Mouse (Mus musculus) embryonic facial prominence, embryonic 11.5 days (tissue): ENCODE measurements around the gene Prss40. TPM values are rescaled to one million over a fixed set of nuclear protein-coding genes. Genes with fewer than 3 reads are reported as not detected.
A peak's percentile ranks its signal among the peaks of the same experiment; 100 is the strongest.

Experiments
- ATAC-seq: fragments of 200-750 bp; cut with Nextera tagmentation; replicated peaks from 2 replicates; pipeline ENCODE4 v1.8.0; 2017; ENCODE audit warnings: low read depth; ENCODE audit not compliant: insufficient number of reproducible peaks, low FRiP score, low TSS enrichment
- DNase-seq: peaks from one replicate; pipeline ENCODE4 v3.0.0-alpha.2; 2015; ENCODE audit warnings: low spot score
- H3K27ac ChIP-seq: fragments of 300-500 bp; sonication (generic); replicated peaks from 2 replicates; pipeline ENCODE4 v1.5.1; 2014; ENCODE audit warnings: mild to moderate bottlenecking, low read depth, low read length, control low read depth
- H3K27me3 ChIP-seq: fragments of 300-500 bp; sonication (generic); 2 replicates; pipeline ENCODE4 v1.6.1; 2014; ENCODE audit warnings: mild to moderate bottlenecking, low read length, moderate library complexity, mixed read lengths; ENCODE audit not compliant: control insufficient read depth, insufficient read depth
- H3K36me3 ChIP-seq: fragments of 300-500 bp; sonication (generic); replicated peaks from 2 replicates; pipeline ENCODE4 v1.6.1; 2014; ENCODE audit warnings: low read depth, mild to moderate bottlenecking, low read length, moderate library complexity, mixed read lengths; ENCODE audit not compliant: control insufficient read depth, insufficient read depth
- H3K4me1 ChIP-seq: fragments of 300-500 bp; sonication (generic); 2 replicates; pipeline ENCODE4 v1.6.1; 2014; ENCODE audit warnings: low read length, mixed read lengths; ENCODE audit not compliant: control insufficient read depth, insufficient read depth
- H3K4me2 ChIP-seq: fragments of 300-500 bp; sonication (generic); 2 replicates; pipeline ENCODE4 v1.6.1; 2014; ENCODE audit warnings: low read depth, mild to moderate bottlenecking, control low read depth, low read length, moderate library complexity
- H3K4me3 ChIP-seq: fragments of 300-500 bp; sonication (generic); 2 replicates; pipeline ENCODE4 v1.5.1; 2014; ENCODE audit warnings: low read depth, low read length, control low read depth
- H3K9ac ChIP-seq: fragments of 300-500 bp; sonication (generic); replicated peaks from 2 replicates; pipeline ENCODE4 v1.6.1; 2014; ENCODE audit warnings: mild to moderate bottlenecking, control low read depth, low read length
- H3K9me3 ChIP-seq: fragments of 300-500 bp; sonication (generic); replicated peaks from 2 replicates; pipeline ENCODE4 v1.6.1; 2016; ENCODE audit warnings: mild to moderate bottlenecking, low read length, inconsistent platforms, mixed read lengths; ENCODE audit not compliant: control insufficient read depth
- WGBS: fragments of 180-500 bp; shearing (Covaris S2); extraction: QIAGEN DNeasy Blood & Tissue Kit; methylation state at CpG from one replicate; pipeline ENCODE4 v1.1.7; 2014; 5-methylcytosine and 5-hydroxymethylcytosine counted together
- polyA plus RNA-seq: library from polyadenylated mRNA; unstranded; fragments of >200 nt; fragmentation: Nextera tagmentation; extraction: Ambion mirVana; gene quantifications from 2 replicates; pipeline ENCODE4 v1.2.1, GENCODE M21; 2014

Prss40 gene
- polyA plus RNA-seq, 1 experiment from 2014 or later = not detected

DNA sequence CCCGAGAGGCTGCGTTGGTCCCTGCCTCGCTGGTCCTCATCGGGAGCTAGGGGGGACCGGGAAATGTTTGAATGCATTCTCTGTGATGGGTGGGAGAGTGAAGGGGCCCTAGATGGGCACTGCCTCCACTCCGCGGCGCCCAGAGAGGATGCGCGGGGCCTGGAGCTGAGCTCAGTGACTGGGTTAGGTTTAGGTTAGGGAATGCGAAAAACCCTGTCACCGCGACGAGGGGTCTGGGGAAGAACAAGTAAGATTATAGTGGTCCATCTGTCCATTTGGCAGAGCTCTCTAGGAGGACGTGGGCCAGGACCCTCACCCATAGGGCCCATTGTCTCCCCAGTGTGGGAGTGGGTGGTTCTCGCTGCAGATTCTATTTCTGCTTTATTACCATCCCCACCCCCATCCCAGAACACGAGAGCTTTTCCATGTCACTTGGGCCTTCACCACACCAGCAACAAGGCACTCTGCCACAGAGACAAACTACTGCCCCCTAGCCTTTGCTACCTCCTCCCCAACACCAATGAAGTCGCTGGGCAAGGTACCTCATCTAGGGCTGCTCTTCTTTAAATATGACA, 19.1 kb upstream of the Prss40 start:
- Histone ChIP-seq H3K36me3 (no peaks in the 10 kb centered on the region), H3K4me1 (no peaks in the 10 kb centered on the region), H3K27me3 (peaks cover 2% of the 10 kb centered on the region), H3K9me3 (no peaks in the 10 kb centered on the region), H3K9ac (no peak overlapping the region; the same call in 1 of the 2 replicates), H3K4me2 (peak overlapping the region; percentile 75), H3K4me3 (peak overlapping the region; percentile 31), H3K27ac (no peak overlapping the region)
- ATAC-seq = peak; percentile 69
- no peak for DNase-seq
- WGBS = 1% methylated on average over 18 of the region's 18 CpGs

DNA sequence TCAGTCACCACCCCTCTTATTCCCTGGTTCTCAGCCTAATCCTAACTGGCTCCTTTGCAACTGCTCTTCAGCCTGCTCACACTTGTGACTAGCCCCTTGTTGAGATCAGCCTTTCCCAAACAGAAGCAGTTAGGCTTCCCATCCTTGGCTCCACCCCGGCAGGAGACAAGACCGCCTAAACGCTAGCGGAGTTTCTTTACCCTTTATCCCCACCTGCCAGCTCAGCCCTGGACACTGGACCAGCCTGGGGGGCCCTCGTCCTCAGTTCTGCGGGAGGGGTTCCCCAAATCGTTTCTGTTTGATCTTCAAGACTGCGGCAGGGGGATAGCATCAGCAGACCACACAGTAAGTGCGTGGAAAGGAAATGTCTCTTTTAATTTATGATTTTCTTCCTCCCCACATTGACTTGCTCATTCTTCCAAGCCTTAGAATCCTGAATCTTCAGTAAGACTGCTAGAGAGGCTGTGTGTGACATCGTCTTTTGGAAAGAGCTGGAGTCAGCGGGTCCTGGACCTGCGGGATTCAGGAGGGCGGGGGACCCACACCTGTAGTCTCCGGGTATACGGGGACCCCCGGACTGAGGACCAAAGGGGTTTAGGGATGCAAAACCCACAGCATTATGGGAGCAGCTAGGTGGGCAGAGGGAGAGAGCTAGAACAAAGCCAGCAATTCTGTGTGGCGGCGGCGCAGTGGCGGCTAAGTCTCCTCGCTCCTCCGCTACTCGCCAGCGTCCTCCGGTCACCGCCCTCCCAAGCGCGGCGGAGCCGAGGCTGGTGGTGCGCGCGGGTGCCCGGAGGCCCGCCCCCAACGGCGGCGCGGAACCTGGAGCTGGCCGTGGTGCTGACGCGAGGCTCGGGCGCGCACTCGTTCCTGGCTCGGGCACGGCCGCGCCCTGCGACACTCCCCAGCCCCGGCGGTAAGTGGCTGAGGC, 18.4 kb upstream of the Prss40 start, which contains the start of gene Amer3:
Gene Amer3, plus strand, starts transcription at position 807 of the 931 bp plus-strand sequence.
- Histone ChIP-seq H3K27ac (no peak within 1 kb of the TSS), H3K27me3 (peaks cover 2% of the 10 kb centered on the region), H3K4me2 (peak within 1 kb of the TSS; percentile 75), H3K9ac (no peak within 1 kb of the TSS; the same call in 1 of the 2 replicates), H3K4me3 (peak within 1 kb of the TSS; percentile 31), H3K4me1 (no peaks in the 10 kb centered on the region), H3K9me3 (no peaks in the 10 kb centered on the region), H3K36me3 (no peaks in the 10 kb centered on the region)
- whole genome bisulfite sequencing = under 1% methylated on average over 53 of the region's 53 CpGs
- peak; percentile 88 for DNase-seq
- peak; percentile 85 for ATAC-seq

DNA sequence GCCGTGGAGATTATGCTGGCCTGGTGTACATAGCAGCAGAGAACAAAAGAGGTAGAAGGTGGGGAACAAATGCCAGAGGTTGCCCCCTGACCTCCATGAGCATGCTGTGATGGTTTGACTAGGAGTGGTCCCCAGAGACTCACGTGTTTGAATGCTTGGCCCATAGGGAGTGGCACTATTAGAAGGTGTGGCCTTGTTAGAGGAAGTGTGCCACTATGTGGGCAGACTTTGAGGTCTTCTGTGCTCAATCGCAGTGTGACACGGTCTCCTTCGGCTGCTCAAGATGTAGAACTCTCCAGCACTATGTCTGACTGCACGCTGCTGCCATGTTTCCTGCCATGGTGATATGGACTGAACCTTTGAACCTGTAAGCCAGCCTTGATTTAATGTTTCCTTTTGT, 12.5 kb upstream of the Prss40 start:
- Histone ChIP-seq H3K4me2 (no peak overlapping the region), H3K4me1 (no peaks in the 10 kb centered on the region), H3K9ac (no peak overlapping the region), H3K27me3 (no peaks in the 10 kb centered on the region), H3K36me3 (no peaks in the 10 kb centered on the region), H3K9me3 (no peaks in the 10 kb centered on the region), H3K27ac (no peak overlapping the region), H3K4me3 (no peak overlapping the region)
- ATAC-seq (no peak), DNase-seq (no peak)
- WGBS = 77% methylated on average over 6 of the region's 6 CpGs

- ATAC-seq (no peak), DNase-seq (no peak)
- H3K27ac ChIP-seq = no peak overlapping the region
- no peaks in the 10 kb centered on the region for H3K27me3 ChIP-seq
- 83% methylated on average over 6 of the region's 6 CpGs for WGBS
- H3K4me1 ChIP-seq = no peaks in the 10 kb centered on the region
- H3K9ac ChIP-seq = no peak overlapping the region
- H3K4me3 ChIP-seq = no peak overlapping the region
- H3K9me3 ChIP-seq = no peaks in the 10 kb centered on the region
- H3K36me3 ChIP-seq = no peaks in the 10 kb centered on the region
- H3K4me2 ChIP-seq = no peak overlapping the region
These were observed 10.7 kb upstream of the Prss40 start for GRCm38 (mm10) chr1:34571431-34571830.

GRCm38 (mm10) chr1:34569876-34570275, 9.1 kb upstream of the Prss40 start:
- no peak for ATAC-seq
- no peak overlapping the region for H3K4me2 ChIP-seq
- no peak overlapping the region for H3K27ac ChIP-seq
- WGBS = 87% methylated on average over 2 of the region's 2 CpGs
- no peak overlapping the region for H3K4me3 ChIP-seq
- H3K9me3 ChIP-seq = no peaks in the 10 kb centered on the region
- H3K36me3 ChIP-seq = no peaks in the 10 kb centered on the region
- no peak for DNase-seq
- no peaks in the 10 kb centered on the region for H3K27me3 ChIP-seq
- no peak overlapping the region for H3K9ac ChIP-seq
- H3K4me1 ChIP-seq = no peaks in the 10 kb centered on the region

DNA sequence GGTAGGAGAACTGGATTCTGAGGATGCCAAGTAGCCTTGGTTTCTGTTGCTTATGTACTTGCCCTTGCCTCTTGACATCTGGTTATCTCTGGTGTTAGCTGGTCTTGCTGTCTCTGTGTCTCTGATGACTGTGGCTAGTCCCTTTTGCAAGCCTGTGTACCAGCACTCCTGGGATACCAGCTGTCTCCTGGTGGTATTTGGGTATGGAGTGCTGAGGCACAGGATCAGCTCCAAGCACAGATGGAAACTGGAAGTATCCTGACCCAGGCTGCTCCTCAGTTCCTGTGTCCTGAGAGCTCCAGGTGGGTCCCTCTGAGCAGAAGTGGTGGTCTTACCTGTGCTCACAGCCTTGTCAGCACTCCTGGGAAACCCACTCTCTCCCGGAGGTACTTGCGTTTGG, 7.4 kb upstream of the Prss40 start:
- H3K4me3 ChIP-seq = no peak overlapping the region
- H3K36me3 ChIP-seq = no peaks in the 10 kb centered on the region
- H3K9ac ChIP-seq = no peak overlapping the region
- H3K27me3 ChIP-seq = no peaks in the 10 kb centered on the region
- ATAC-seq (no peak), DNase-seq (no peak)
- 92% methylated on average over 2 of the region's 2 CpGs for WGBS
- no peak overlapping the region for H3K27ac ChIP-seq
- H3K9me3 ChIP-seq = no peaks in the 10 kb centered on the region
- H3K4me1 ChIP-seq = no peaks in the 10 kb centered on the region
- H3K4me2 ChIP-seq = no peak overlapping the region

DNA sequence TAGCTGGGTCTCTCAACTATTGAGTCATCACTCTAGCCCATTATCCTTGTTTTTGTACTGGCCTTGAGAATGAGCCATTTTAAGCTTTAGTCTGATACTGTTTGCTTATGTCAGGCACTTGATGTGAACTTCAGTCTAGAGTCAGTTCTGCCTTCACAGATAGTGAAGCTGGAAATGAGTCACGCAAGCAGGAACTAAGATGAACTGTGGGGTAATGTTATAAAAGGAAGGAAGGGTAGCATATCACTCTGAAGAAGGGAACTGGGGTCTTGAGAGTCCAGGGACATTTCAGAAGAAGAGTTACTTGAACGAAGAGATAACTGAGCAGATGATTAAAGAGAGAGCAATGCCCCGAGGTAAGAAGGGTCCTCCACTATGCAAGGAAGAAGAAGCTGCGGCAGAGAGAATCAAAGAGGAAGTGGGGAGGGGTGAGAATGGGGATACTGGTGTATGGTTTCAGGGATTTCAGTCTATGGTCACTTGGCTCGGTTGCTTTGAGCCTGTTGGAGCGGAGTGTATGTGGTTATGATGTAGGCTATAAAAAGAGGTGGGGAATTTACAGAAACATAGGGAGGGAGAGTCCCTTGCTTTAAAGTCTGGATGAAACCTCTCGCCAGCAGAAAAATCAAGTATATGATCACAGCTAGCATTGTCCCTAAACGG, 3.8 kb upstream of the Prss40 start:
- no peak for DNase-seq
- H3K9ac ChIP-seq = no peak overlapping the region
- no peaks in the 10 kb centered on the region for H3K4me1 ChIP-seq
- ATAC-seq = no peak
- H3K9me3 ChIP-seq = no peaks in the 10 kb centered on the region
- H3K27me3 ChIP-seq = no peaks in the 10 kb centered on the region
- no peaks in the 10 kb centered on the region for H3K36me3 ChIP-seq
- no peak overlapping the region for H3K4me3 ChIP-seq
- H3K4me2 ChIP-seq = no peak overlapping the region
- 76% methylated on average over 8 of the region's 8 CpGs for WGBS
- H3K27ac ChIP-seq = no peak overlapping the region

DNA sequence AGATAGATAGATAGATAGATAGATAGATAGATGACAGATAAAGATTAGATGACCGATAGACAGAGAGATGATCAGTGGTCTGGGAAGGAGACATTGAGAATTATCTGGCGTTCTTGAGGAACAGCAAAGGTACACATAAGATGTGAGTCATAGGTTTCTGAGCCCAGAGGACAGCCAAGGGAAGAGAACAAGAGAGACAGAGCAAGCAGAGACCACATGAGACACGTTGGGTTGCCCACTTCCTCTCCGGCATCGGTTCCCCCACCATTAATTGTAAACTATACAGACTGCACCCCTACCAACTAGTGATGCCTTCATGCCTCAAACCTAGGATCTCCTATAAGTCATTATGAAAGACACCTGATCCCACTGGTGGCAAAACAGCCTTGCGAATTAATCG, 6.5 kb downstream of the Prss40 start:
- WGBS = 90% methylated on average over 7 of the region's 7 CpGs
- ATAC-seq = no peak

More for the DNA sequence above, 6.5 kb downstream of the Prss40 start:
- no peak for DNase-seq
- Histone ChIP-seq H3K9ac (no peak overlapping the region), H3K4me3 (no peak overlapping the region), H3K4me1 (no peaks in the 10 kb centered on the region), H3K27ac (no peak overlapping the region), H3K36me3 (no peaks in the 10 kb centered on the region), H3K9me3 (no peaks in the 10 kb centered on the region), H3K27me3 (no peaks in the 10 kb centered on the region), H3K4me2 (no peak overlapping the region)
